Mouse (Mus musculus): ENCODE data around the gene Ncbp3. TPM values are rescaled to one million over a fixed set of nuclear protein-coding genes. Genes with fewer than 3 reads are reported as not detected.
A peak's percentile ranks its signal among the peaks of the same experiment; 100 is the strongest.

Gene Ncbp3
- polyA plus RNA-seq, 1 experiment from 2014 or later = 11.1 TPM

DNA sequence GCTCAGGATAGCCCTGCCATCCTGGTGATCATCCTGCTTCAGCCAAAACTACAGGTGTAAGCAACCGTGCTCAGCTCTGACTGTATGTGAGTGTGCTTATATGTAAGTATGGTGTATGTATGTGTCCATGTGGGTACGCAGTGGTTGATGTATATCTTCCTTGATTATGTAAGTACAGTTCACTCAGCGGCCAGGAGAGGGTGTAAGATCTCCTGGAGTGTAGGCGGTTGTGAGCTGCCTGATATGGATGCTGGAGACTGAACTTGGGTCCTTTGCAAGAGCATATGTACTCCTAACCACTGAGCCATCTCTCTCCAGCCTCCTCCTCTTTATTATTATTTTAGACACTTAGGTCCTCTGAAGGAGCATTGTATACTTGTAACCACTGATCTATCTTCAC, 2.8 kb upstream of the Ncbp3 start:
- Histone ChIP-seq H3K27me3 (replicated peaks; ENCODE audit: control insufficient read depth, insufficient read depth, low read length) (no peaks in the 10 kb centered on the region), H3K9me3 (ENCODE audit: control insufficient read depth, low read length) (no peaks in the 10 kb centered on the region), H3K4me3 (replicated peaks; ENCODE audit: low read length) (no peak overlapping the region), H3K27ac (ENCODE audit: low read length) (no peak overlapping the region), H3K4me1 (replicated peaks; ENCODE audit: control insufficient read depth, insufficient read depth, low read length) (peaks cover 16% of the 10 kb centered on the region), H3K36me3 (ENCODE audit: control insufficient read depth, insufficient read depth) (no peaks in the 10 kb centered on the region), H3K4me2 (ENCODE audit: low read length) (no peak overlapping the region), H3K9ac (replicated peaks; ENCODE audit: low read depth, low read length) (no peak overlapping the region)
- no peak for ATAC-seq
- 73% methylated on average over 4 of the region's 4 CpGs for WGBS

DNA sequence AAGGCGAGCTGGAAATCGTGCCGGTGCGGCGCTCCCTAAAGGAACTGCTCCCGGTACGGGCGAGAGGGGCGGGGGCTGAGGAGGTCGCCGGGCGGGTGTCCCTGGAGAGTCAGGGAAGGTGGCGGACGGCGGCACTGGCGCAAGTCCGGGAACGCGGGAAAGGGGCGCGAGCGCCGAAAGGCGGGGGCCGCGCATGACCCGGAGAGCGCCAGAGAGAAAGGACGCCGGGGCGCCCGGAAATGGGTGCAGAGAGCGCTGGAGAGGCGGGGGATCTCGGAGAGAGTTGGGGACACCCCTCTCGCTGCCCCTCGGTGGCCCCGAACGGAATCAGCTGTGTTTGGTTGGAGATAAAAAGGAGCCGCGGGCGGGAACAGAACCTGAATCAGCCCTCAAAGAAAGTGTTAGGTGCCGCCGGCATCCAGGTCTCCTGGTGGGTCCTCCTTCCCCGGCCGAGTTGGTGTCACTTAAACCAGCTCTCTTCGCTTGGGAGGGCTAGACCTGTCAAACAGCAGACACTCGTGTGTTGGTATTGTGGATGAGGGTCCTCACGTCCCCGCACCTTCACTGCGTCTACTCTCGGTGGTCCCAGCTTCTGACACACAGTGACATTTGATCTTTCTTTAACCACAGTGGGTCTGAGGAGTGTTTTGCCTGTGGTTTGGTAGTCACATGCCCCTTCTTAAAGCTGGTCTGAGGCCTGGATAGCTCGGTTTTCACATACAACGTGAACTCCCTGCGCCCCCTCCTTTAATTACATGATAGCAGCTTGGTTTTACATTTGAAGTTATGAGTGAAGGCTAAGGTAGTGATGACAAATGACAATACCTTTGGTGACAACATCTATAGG, 670 bp downstream of the Ncbp3 start:
- Histone ChIP-seq H3K9ac (replicated peaks; ENCODE audit: low read depth, low read length) (peak overlapping the region; percentile 97), H3K36me3 (ENCODE audit: control insufficient read depth, insufficient read depth) (peaks cover 2% of the 10 kb centered on the region; the same call in 1 of the 2 replicates), H3K4me3 (replicated peaks; ENCODE audit: low read length) (peak overlapping the region; percentile 95), H3K4me1 (replicated peaks; ENCODE audit: control insufficient read depth, insufficient read depth, low read length) (peaks cover 16% of the 10 kb centered on the region), H3K27ac (ENCODE audit: low read length) (peak overlapping the region; percentile 87), H3K9me3 (ENCODE audit: control insufficient read depth, low read length) (no peaks in the 10 kb centered on the region), H3K4me2 (ENCODE audit: low read length) (peak overlapping the region; percentile 85), H3K27me3 (replicated peaks; ENCODE audit: control insufficient read depth, insufficient read depth, low read length) (no peaks in the 10 kb centered on the region)
- peak; percentile 62 for ATAC-seq
- WGBS = 1% methylated on average over 55 of the region's 55 CpGs

DNA sequence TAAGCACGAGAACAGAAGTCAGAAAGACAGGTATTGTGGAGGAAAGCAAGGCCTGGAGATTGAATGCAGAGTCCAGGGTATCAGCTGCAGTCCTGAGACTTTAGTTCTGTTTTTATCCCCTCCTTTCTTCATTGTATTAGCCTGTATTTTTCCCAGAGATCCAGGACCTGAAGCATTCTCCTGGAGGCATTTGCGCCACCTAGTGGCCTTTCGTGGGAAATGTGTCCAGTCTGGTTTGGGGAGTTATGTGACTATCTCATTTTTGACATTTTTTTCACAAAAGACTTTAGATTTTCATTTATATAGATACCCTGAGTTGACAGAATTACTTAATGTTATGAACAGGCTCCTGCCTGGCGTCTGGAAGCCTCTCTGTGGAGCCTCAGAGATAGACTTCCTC, 1.8 kb downstream of the Ncbp3 start:
- peak overlapping the region; percentile 85 for H3K4me2 ChIP-seq (ENCODE audit: low read length)
- H3K4me3 ChIP-seq (replicated peaks; ENCODE audit: low read length) = peak overlapping the region; percentile 26
- WGBS = 3% methylated on average over 4 of the region's 4 CpGs
- no peak for ATAC-seq
- H3K36me3 ChIP-seq (ENCODE audit: control insufficient read depth, insufficient read depth) = peaks cover 2% of the 10 kb centered on the region; the same call in 1 of the 2 replicates
- H3K27ac ChIP-seq (ENCODE audit: low read length) = 0 out of 2 replicates have a peak overlapping the region, but pooled peaks have one; percentile 19
- H3K4me1 ChIP-seq (replicated peaks; ENCODE audit: control insufficient read depth, insufficient read depth, low read length) = peaks cover 16% of the 10 kb centered on the region
- H3K9ac ChIP-seq (replicated peaks; ENCODE audit: low read depth, low read length) = peak overlapping the region; percentile 26; the same call in 1 of the 2 replicates
- H3K9me3 ChIP-seq (ENCODE audit: control insufficient read depth, low read length) = no peaks in the 10 kb centered on the region
- no peaks in the 10 kb centered on the region for H3K27me3 ChIP-seq (replicated peaks; ENCODE audit: control insufficient read depth, insufficient read depth, low read length)

DNA sequence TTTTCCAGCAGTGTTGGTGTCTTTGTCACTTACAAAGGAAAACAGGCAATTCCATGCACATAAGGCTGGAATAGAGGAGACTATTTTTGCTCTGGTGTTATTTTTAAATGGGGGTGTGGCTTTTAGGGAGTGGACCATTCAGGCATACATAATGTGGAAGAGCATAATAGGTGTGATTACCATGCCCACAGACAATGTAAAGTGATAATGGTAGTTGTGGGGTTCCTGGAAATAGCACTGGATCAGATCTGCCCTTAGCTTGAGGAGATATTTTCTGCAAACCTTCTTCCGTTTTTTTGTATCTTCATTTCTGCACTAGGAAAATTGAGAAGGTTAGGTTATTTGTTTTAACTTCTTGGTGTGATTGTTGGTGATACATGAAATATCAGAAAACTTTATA, 5.2 kb downstream of the Ncbp3 start:
- no peak for ATAC-seq
- no peaks in the 10 kb centered on the region for H3K27me3 ChIP-seq (replicated peaks; ENCODE audit: control insufficient read depth, insufficient read depth, low read length)
- H3K27ac ChIP-seq (ENCODE audit: low read length) = no peak overlapping the region
- H3K36me3 ChIP-seq (ENCODE audit: control insufficient read depth, insufficient read depth) = peaks cover 10% of the 10 kb centered on the region; the same call in 1 of the 2 replicates
- no peaks in the 10 kb centered on the region for H3K9me3 ChIP-seq (ENCODE audit: control insufficient read depth, low read length)
- no peak overlapping the region for H3K4me2 ChIP-seq (ENCODE audit: low read length)
- WGBS = 92% methylated on average over 1 of the region's 1 CpGs
- no peak overlapping the region for H3K9ac ChIP-seq (replicated peaks; ENCODE audit: low read depth, low read length)
- peaks cover 14% of the 10 kb centered on the region for H3K4me1 ChIP-seq (replicated peaks; ENCODE audit: control insufficient read depth, insufficient read depth, low read length)
- H3K4me3 ChIP-seq (replicated peaks; ENCODE audit: low read length) = no peak overlapping the region

DNA sequence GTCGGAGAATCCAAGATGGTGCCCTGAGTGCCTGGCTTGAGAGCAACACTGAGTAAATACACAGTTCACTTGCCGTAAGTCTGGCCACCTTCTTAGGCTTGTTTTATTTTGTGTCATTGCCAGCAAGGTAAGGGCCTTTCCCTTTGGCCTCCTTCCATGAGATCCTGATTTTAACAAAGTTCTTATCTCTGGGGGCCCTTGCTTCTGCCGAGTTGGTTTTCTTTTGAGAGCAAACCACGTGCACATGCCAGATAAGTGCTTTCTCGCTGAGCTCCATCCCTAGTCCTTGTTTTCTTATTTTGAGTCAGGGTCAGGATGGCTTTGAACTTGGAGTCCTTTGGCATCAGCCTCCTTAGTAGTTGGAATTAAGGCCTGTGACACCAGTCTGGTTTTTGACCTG, 10.1 kb downstream of the Ncbp3 start:
- Histone ChIP-seq H3K9ac (replicated peaks; ENCODE audit: low read depth, low read length) (no peak overlapping the region), H3K4me1 (replicated peaks; ENCODE audit: control insufficient read depth, insufficient read depth, low read length) (no peaks in the 10 kb centered on the region), H3K27me3 (replicated peaks; ENCODE audit: control insufficient read depth, insufficient read depth, low read length) (no peaks in the 10 kb centered on the region), H3K36me3 (ENCODE audit: control insufficient read depth, insufficient read depth) (0 out of 2 replicates have a peak, but pooled peaks cover 9% of the 10 kb centered on the region), H3K4me3 (replicated peaks; ENCODE audit: low read length) (no peak overlapping the region), H3K4me2 (ENCODE audit: low read length) (no peak overlapping the region), H3K9me3 (ENCODE audit: control insufficient read depth, low read length) (no peaks in the 10 kb centered on the region), H3K27ac (ENCODE audit: low read length) (no peak overlapping the region)
- WGBS = 94% methylated on average over 5 of the region's 5 CpGs
- ATAC-seq = no peak

DNA sequence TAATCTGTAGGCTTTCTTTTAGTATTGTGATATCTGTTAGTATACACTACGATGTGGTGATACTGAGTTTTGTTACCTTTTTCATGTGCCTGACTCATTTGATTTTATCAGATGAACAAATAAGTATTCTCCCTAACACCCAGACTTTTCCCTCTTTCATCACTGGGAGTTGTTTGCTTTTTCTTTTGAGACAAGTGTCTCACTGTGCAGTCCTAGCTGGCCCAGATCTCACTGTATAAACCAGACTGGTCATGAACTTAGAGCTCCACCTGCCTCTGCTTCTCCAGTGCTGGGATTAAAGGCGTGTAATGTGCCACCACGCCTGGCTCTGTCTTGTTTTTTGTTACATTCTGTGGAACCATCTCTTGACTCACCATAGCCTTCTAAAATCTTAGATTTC, 12.0 kb downstream of the Ncbp3 start:
- Histone ChIP-seq H3K4me1 (replicated peaks; ENCODE audit: control insufficient read depth, insufficient read depth, low read length) (no peaks in the 10 kb centered on the region), H3K9me3 (ENCODE audit: control insufficient read depth, low read length) (no peaks in the 10 kb centered on the region), H3K36me3 (ENCODE audit: control insufficient read depth, insufficient read depth) (0 out of 2 replicates have a peak, but pooled peaks cover 8% of the 10 kb centered on the region), H3K27me3 (replicated peaks; ENCODE audit: control insufficient read depth, insufficient read depth, low read length) (no peaks in the 10 kb centered on the region), H3K4me2 (ENCODE audit: low read length) (no peak overlapping the region), H3K4me3 (replicated peaks; ENCODE audit: low read length) (no peak overlapping the region), H3K9ac (replicated peaks; ENCODE audit: low read depth, low read length) (no peak overlapping the region), H3K27ac (ENCODE audit: low read length) (no peak overlapping the region)
- ATAC-seq = no peak
- 98% methylated on average over 3 of the region's 3 CpGs for WGBS

DNA sequence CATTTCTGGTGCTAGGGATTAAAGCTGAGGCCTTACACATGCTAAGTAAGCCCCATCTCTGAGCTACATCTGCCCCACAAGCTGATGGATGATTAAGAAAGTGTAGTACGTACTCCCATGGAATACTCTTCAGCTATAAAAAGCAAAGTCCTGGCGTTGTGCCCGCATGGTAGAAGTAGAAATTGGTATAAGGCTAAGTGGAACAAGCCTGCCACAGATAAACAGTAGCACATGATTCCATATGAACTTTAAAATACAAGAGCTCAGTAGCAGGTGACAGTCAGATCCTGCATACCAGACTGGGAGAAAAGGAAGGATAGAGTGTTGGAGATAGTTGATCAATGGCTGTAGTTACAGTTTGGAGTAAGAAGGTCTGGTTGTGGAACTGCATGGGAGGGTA, 13.8 kb downstream of the Ncbp3 start:
- WGBS = 90% methylated on average over 3 of the region's 3 CpGs
- ATAC-seq = no peak
- Histone ChIP-seq H3K9ac (replicated peaks; ENCODE audit: low read depth, low read length) (no peak overlapping the region), H3K9me3 (ENCODE audit: control insufficient read depth, low read length) (no peaks in the 10 kb centered on the region), H3K4me1 (replicated peaks; ENCODE audit: control insufficient read depth, insufficient read depth, low read length) (no peaks in the 10 kb centered on the region), H3K27ac (ENCODE audit: low read length) (no peak overlapping the region), H3K4me3 (replicated peaks; ENCODE audit: low read length) (no peak overlapping the region), H3K4me2 (ENCODE audit: low read length) (no peak overlapping the region), H3K36me3 (ENCODE audit: control insufficient read depth, insufficient read depth) (peaks cover 13% of the 10 kb centered on the region), H3K27me3 (replicated peaks; ENCODE audit: control insufficient read depth, insufficient read depth, low read length) (no peaks in the 10 kb centered on the region)

DNA sequence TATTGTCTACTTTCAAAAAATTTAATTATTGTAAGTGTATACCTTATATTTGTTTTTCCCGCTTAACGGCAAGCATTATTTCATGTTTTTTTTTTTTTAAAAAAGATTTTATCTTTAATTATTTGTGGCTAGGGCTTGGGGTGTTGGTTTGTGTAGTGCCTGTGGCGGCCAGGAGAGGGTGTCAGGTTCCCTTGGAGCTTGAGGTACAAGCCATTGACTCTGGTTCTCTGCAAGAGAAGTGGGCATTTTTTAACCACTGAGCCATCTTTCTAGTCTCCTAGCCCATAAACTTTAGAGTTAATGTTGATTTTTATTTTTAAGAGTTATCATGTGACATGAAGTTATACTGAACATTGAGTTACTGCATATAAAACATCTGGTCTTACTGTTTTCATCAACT, 24.3 kb downstream of the Ncbp3 start:
- Histone ChIP-seq H3K9ac (replicated peaks; ENCODE audit: low read depth, low read length) (no peak overlapping the region), H3K4me3 (replicated peaks; ENCODE audit: low read length) (no peak overlapping the region), H3K9me3 (ENCODE audit: control insufficient read depth, low read length) (no peaks in the 10 kb centered on the region), H3K27me3 (replicated peaks; ENCODE audit: control insufficient read depth, insufficient read depth, low read length) (no peaks in the 10 kb centered on the region), H3K36me3 (ENCODE audit: control insufficient read depth, insufficient read depth) (peaks cover 35% of the 10 kb centered on the region), H3K4me1 (replicated peaks; ENCODE audit: control insufficient read depth, insufficient read depth, low read length) (no peaks in the 10 kb centered on the region), H3K27ac (ENCODE audit: low read length) (no peak overlapping the region), H3K4me2 (ENCODE audit: low read length) (no peak overlapping the region)
- ATAC-seq = no peak
- WGBS = 86% methylated on average over 3 of the region's 3 CpGs

DNA sequence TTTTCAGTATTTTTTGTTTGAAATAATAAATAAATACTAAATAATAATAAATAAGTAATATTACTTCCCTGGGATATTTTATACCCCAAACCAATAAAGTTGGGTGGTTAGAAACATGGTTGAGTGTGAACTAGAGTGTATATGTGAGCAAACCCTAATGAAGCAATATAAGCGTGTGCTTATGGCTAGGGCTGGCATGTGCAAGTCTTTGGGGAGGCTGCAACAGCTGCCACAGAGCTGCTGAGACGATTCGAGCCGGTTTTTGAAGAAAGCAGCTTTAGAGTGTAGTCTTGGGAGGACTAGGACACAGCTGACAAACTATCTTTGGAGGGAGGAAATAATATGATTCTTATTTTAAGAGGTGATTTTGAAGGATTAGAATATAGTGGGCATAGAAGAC, 28.7 kb downstream of the Ncbp3 start:
- Histone ChIP-seq H3K4me2 (ENCODE audit: low read length) (no peak overlapping the region), H3K36me3 (ENCODE audit: control insufficient read depth, insufficient read depth) (peaks cover 34% of the 10 kb centered on the region), H3K9me3 (ENCODE audit: control insufficient read depth, low read length) (no peaks in the 10 kb centered on the region), H3K27ac (ENCODE audit: low read length) (no peak overlapping the region), H3K4me1 (replicated peaks; ENCODE audit: control insufficient read depth, insufficient read depth, low read length) (no peaks in the 10 kb centered on the region), H3K4me3 (replicated peaks; ENCODE audit: low read length) (no peak overlapping the region), H3K9ac (replicated peaks; ENCODE audit: low read depth, low read length) (no peak overlapping the region), H3K27me3 (replicated peaks; ENCODE audit: control insufficient read depth, insufficient read depth, low read length) (no peaks in the 10 kb centered on the region)
- no peak for ATAC-seq
- WGBS = 82% methylated on average over 4 of the region's 4 CpGs
